Mouse (Mus musculus) cerebellum, adult 2 months (tissue): ENCODE measurements around the gene Arhgap31.

Experiments
- CTCF ChIP-seq: fragments of 200-500 bp; IDR thresholded peaks from 2 replicates; pipeline ENCODE4 v1.5.1; 2011; ENCODE audit warnings: low read depth, mild to moderate bottlenecking, control low read depth, low read length, moderate library complexity, borderline replicate concordance; ENCODE audit not compliant: insufficient read depth
- POLR2A ChIP-seq: fragments of 200-500 bp; IDR thresholded peaks from 2 replicates; pipeline ENCODE4 v1.6.1; 2011; ENCODE audit warnings: low read length, control low read depth, borderline replicate concordance; ENCODE audit not compliant: insufficient read depth

GRCm38 (mm10) chr16:38652653-38653052, 60.4 kb downstream of the Arhgap31 start:
- no peak for TF ChIP-seq CTCF
- no peak for TF ChIP-seq POLR2A
